Mouse (Mus musculus): ENCODE measurements around the gene Ywhag. TPM values are rescaled to one million over a fixed set of nuclear protein-coding genes. Genes with fewer than 3 reads are reported as not detected.

Gene Ywhag
- polyA plus RNA-seq, 1 experiment from 2014 or later, result 1,054 TPM

- WGBS, result 49% methylated on average over 9 of the region's 9 CpGs
- ATAC-seq, result no peak
Measured at GRCm38 (mm10) chr5:135892589-135893351, 41.6 kb downstream of the Ywhag start.

DNA sequence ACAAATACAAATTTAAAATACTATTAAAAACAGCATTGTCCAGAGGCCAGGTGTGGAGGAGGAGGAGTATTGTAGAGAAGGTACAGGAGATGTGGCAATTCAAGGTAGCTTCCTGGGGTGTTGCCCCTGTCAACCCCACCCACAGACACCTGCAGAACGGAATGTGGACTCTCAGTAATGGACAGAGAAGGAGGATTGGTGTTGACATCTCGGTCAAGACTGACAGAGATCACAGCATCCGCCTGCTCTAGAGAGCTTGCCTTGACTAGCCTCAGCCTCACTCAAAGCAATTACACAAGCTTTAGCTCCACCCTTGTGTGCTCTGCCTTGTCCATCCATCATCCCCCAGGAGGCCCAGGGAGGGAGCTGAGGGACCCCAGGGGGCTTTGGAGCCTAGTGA, 43.5 kb downstream of the Ywhag start:
- H3K27ac ChIP-seq (ENCODE audit: low read length), result no peak overlapping the region
- H3K27me3 ChIP-seq (ENCODE audit: control insufficient read depth, insufficient read depth, low read depth, low read length), result peaks cover 20% of the 10 kb centered on the region
- H3K4me2 ChIP-seq (ENCODE audit: low read length), result no peak overlapping the region
- no peak overlapping the region for H3K4me3 ChIP-seq (ENCODE audit: low read depth, low read length)
- no peak overlapping the region for H3K9ac ChIP-seq (ENCODE audit: low read depth, low read length)
- WGBS, result 78% methylated on average over 3 of the region's 3 CpGs
- no peaks in the 10 kb centered on the region for H3K4me1 ChIP-seq (ENCODE audit: control insufficient read depth, insufficient read depth, low read length)
- no peak for ATAC-seq
- H3K9me3 ChIP-seq (replicated peaks; ENCODE audit: control insufficient read depth, low read length, poor library complexity, severe bottlenecking), result no peaks in the 10 kb centered on the region
- H3K36me3 ChIP-seq (ENCODE audit: control insufficient read depth, insufficient read depth, low read length), result no peaks in the 10 kb centered on the region

More at GRCm38 (mm10) chr5:135892589-135893351, 41.6 kb downstream of the Ywhag start:
- Histone ChIP-seq H3K27me3 (ENCODE audit: control insufficient read depth, insufficient read depth, low read depth, low read length) (peaks cover 16% of the 10 kb centered on the region), H3K27ac (ENCODE audit: low read length) (no peak overlapping the region), H3K36me3 (ENCODE audit: control insufficient read depth, insufficient read depth, low read length) (no peaks in the 10 kb centered on the region), H3K9ac (ENCODE audit: low read depth, low read length) (0 out of 2 replicates have a peak overlapping the region, but pooled peaks have one; percentile 14), H3K4me3 (ENCODE audit: low read depth, low read length) (no peak overlapping the region), H3K4me1 (ENCODE audit: control insufficient read depth, insufficient read depth, low read length) (no peaks in the 10 kb centered on the region), H3K4me2 (ENCODE audit: low read length) (no peak overlapping the region), H3K9me3 (replicated peaks; ENCODE audit: control insufficient read depth, low read length, poor library complexity, severe bottlenecking) (no peaks in the 10 kb centered on the region)

- Histone ChIP-seq H3K4me3 (ENCODE audit: low read depth, low read length) (no peak overlapping the region), H3K36me3 (ENCODE audit: control insufficient read depth, insufficient read depth, low read length) (no peaks in the 10 kb centered on the region), H3K9me3 (replicated peaks; ENCODE audit: control insufficient read depth, low read length, poor library complexity, severe bottlenecking) (no peaks in the 10 kb centered on the region), H3K4me2 (ENCODE audit: low read length) (no peak overlapping the region), H3K4me1 (ENCODE audit: control insufficient read depth, insufficient read depth, low read length) (no peaks in the 10 kb centered on the region), H3K27ac (ENCODE audit: low read length) (no peak overlapping the region), H3K27me3 (ENCODE audit: control insufficient read depth, insufficient read depth, low read depth, low read length) (peaks cover 20% of the 10 kb centered on the region), H3K9ac (ENCODE audit: low read depth, low read length) (no peak overlapping the region)
- no peak for ATAC-seq
- 55% methylated on average over 4 of the region's 4 CpGs for WGBS
Measured at GRCm38 (mm10) chr5:135890323-135890722, 44.1 kb downstream of the Ywhag start.

- ATAC-seq, result no peak
- peaks cover 20% of the 10 kb centered on the region for H3K27me3 ChIP-seq (ENCODE audit: control insufficient read depth, insufficient read depth, low read depth, low read length)
- H3K4me1 ChIP-seq (ENCODE audit: control insufficient read depth, insufficient read depth, low read length), result no peaks in the 10 kb centered on the region
- H3K9me3 ChIP-seq (replicated peaks; ENCODE audit: control insufficient read depth, low read length, poor library complexity, severe bottlenecking), result no peaks in the 10 kb centered on the region
- H3K36me3 ChIP-seq (ENCODE audit: control insufficient read depth, insufficient read depth, low read length), result no peaks in the 10 kb centered on the region
- H3K27ac ChIP-seq (ENCODE audit: low read length), result no peak overlapping the region
- no peak overlapping the region for H3K9ac ChIP-seq (ENCODE audit: low read depth, low read length)
- no peak overlapping the region for H3K4me3 ChIP-seq (ENCODE audit: low read depth, low read length)
- H3K4me2 ChIP-seq (ENCODE audit: low read length), result peak overlapping the region; percentile 25; the same call in 1 of the 2 replicates
- 4% methylated on average over 28 of the region's 30 CpGs for WGBS
Measured at GRCm38 (mm10) chr5:135888405-135889215, 45.8 kb downstream of the Ywhag start.

- Histone ChIP-seq H3K4me3 (ENCODE audit: low read depth, low read length) (peak within 1 kb of the TSS; percentile 10), H3K27me3 (ENCODE audit: control insufficient read depth, insufficient read depth, low read depth, low read length) (peaks cover 20% of the 10 kb centered on the region), H3K4me1 (ENCODE audit: control insufficient read depth, insufficient read depth, low read length) (no peaks in the 10 kb centered on the region), H3K36me3 (ENCODE audit: control insufficient read depth, insufficient read depth, low read length) (no peaks in the 10 kb centered on the region), H3K4me2 (ENCODE audit: low read length) (peak within 1 kb of the TSS; percentile 40), H3K27ac (ENCODE audit: low read length) (no peak within 1 kb of the TSS), H3K9ac (ENCODE audit: low read depth, low read length) (0 out of 2 replicates have a peak within 1 kb of the TSS, but pooled peaks have one; percentile 2), H3K9me3 (replicated peaks; ENCODE audit: control insufficient read depth, low read length, poor library complexity, severe bottlenecking) (no peaks in the 10 kb centered on the region)
- peak; percentile 51; the same call in 1 of the 2 replicates for ATAC-seq
- WGBS, result 1% methylated on average over 24 of the region's 24 CpGs
Measured at GRCm38 (mm10) chr5:135887675-135888102, 46.7 kb downstream of the Ywhag start, which contains the start of gene Hspb1. Hspb1 (plus strand) TSS chr5:135887919.

DNA sequence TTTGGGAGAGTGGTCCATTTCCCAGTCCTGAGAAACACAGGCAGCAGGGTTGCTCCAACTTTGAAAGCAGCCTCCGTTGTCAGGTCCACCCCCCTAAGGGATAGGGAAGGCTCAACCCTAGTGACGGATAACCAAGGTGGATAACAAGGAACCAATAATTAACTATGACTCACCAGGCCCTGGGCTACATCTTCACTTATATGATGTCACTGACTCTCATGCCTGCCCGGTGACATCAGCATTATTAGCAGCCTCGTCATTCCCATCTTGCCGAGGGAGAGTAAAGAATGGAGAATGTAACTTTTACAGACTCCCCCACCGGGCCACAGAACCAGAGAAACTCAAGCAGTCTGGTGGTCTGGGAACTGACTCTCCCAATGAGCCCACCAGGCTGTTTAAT, 49.8 kb downstream of the Ywhag start:
- Histone ChIP-seq H3K4me1 (ENCODE audit: control insufficient read depth, insufficient read depth, low read length) (no peaks in the 10 kb centered on the region), H3K4me2 (ENCODE audit: low read length) (no peak overlapping the region), H3K36me3 (ENCODE audit: control insufficient read depth, insufficient read depth, low read length) (no peaks in the 10 kb centered on the region), H3K9ac (ENCODE audit: low read depth, low read length) (no peak overlapping the region), H3K4me3 (ENCODE audit: low read depth, low read length) (no peak overlapping the region), H3K9me3 (replicated peaks; ENCODE audit: control insufficient read depth, low read length, poor library complexity, severe bottlenecking) (no peaks in the 10 kb centered on the region), H3K27me3 (ENCODE audit: control insufficient read depth, insufficient read depth, low read depth, low read length) (peaks cover 10% of the 10 kb centered on the region), H3K27ac (ENCODE audit: low read length) (no peak overlapping the region)
- 70% methylated on average over 6 of the region's 6 CpGs for WGBS
- ATAC-seq, result no peak

- H3K9me3 ChIP-seq (replicated peaks; ENCODE audit: control insufficient read depth, low read length, poor library complexity, severe bottlenecking), result no peaks in the 10 kb centered on the region
- no peak for ATAC-seq
- 53% methylated on average over 13 of the region's 13 CpGs for WGBS
- no peaks in the 10 kb centered on the region for H3K27me3 ChIP-seq (ENCODE audit: control insufficient read depth, insufficient read depth, low read depth, low read length)
- no peak overlapping the region for H3K4me2 ChIP-seq (ENCODE audit: low read length)
- H3K4me3 ChIP-seq (ENCODE audit: low read depth, low read length), result no peak overlapping the region
- no peaks in the 10 kb centered on the region; the same call in 1 of the 2 replicates for H3K36me3 ChIP-seq (ENCODE audit: control insufficient read depth, insufficient read depth, low read length)
- no peak overlapping the region for H3K27ac ChIP-seq (ENCODE audit: low read length)
- H3K9ac ChIP-seq (ENCODE audit: low read depth, low read length), result no peak overlapping the region
- H3K4me1 ChIP-seq (ENCODE audit: control insufficient read depth, insufficient read depth, low read length), result peaks cover 4% of the 10 kb centered on the region
Measured at GRCm38 (mm10) chr5:135879449-135880158, 54.8 kb downstream of the Ywhag start.

- Histone ChIP-seq H3K27me3 (ENCODE audit: control insufficient read depth, insufficient read depth, low read depth, low read length) (no peaks in the 10 kb centered on the region), H3K9ac (ENCODE audit: low read depth, low read length) (peak overlapping the region; percentile 44; the same call in 1 of the 2 replicates), H3K4me1 (ENCODE audit: control insufficient read depth, insufficient read depth, low read length) (peaks cover 4% of the 10 kb centered on the region), H3K4me3 (ENCODE audit: low read depth, low read length) (peak overlapping the region; percentile 31), H3K9me3 (replicated peaks; ENCODE audit: control insufficient read depth, low read length, poor library complexity, severe bottlenecking) (no peaks in the 10 kb centered on the region), H3K36me3 (ENCODE audit: control insufficient read depth, insufficient read depth, low read length) (no peaks in the 10 kb centered on the region; the same call in 1 of the 2 replicates), H3K4me2 (ENCODE audit: low read length) (peak overlapping the region; percentile 61), H3K27ac (ENCODE audit: low read length) (peak overlapping the region; percentile 53)
- under 1% methylated on average over 16 of the region's 16 CpGs for WGBS
- peak; percentile 57 for ATAC-seq
Measured at GRCm38 (mm10) chr5:135877831-135878231, 56.6 kb downstream of the Ywhag start.
